Mouse (Mus musculus): ENCODE data around the gene Fyn. TPM values are rescaled to one million over a fixed set of nuclear protein-coding genes. Genes with fewer than 3 reads are reported as not detected.

Gene Fyn
- total RNA-seq, 2 experiments from 2014 or later: 53.4 to 54.3 TPM

GRCm38 (mm10) chr10:39503331-39503730, 134.7 kb downstream of the Fyn start:
- DNase-seq (ENCODE audit: low spot score in 2 of 2): no peak

- peak in 1 of 2 experiments; percentile 57 for DNase-seq (ENCODE audit: low spot score in 2 of 2)
Observed at GRCm38 (mm10) chr10:39505007-39505406, 136.4 kb downstream of the Fyn start.

GRCm38 (mm10) chr10:39505621-39506020, 137.0 kb downstream of the Fyn start:
- no peak for DNase-seq (ENCODE audit: low spot score in 2 of 2)

- DNase-seq (ENCODE audit: low spot score in 2 of 2): no peak
Observed at GRCm38 (mm10) chr10:39506353-39506752, 137.7 kb downstream of the Fyn start.

- DNase-seq (ENCODE audit: low spot score in 2 of 2): no peak
Observed at GRCm38 (mm10) chr10:39506831-39507230, 138.2 kb downstream of the Fyn start.

- no peak for DNase-seq (ENCODE audit: low spot score in 2 of 2)
Observed at GRCm38 (mm10) chr10:39508801-39509200, 140.1 kb downstream of the Fyn start.

- no peak for DNase-seq (ENCODE audit: low spot score in 2 of 2)
Observed at GRCm38 (mm10) chr10:39509937-39510336, 141.3 kb downstream of the Fyn start.

GRCm38 (mm10) chr10:39512631-39513314, 144.1 kb downstream of the Fyn start:
- DNase-seq (ENCODE audit: low spot score in 2 of 2): no peak

- no peak for DNase-seq (ENCODE audit: low spot score in 2 of 2)
Observed at GRCm38 (mm10) chr10:39514916-39515315, 146.3 kb downstream of the Fyn start.

- DNase-seq (ENCODE audit: low spot score in 2 of 2): no peak
Observed at GRCm38 (mm10) chr10:39516541-39517133, 148.0 kb downstream of the Fyn start.

- no peak for DNase-seq (ENCODE audit: low spot score in 2 of 2)
Observed at GRCm38 (mm10) chr10:39517375-39517774, 148.7 kb downstream of the Fyn start.

- no peak for DNase-seq (ENCODE audit: low spot score in 2 of 2)
Observed at GRCm38 (mm10) chr10:39518232-39518631, 149.6 kb downstream of the Fyn start.

- DNase-seq (ENCODE audit: low spot score in 2 of 2): no peak
Observed at GRCm38 (mm10) chr10:39518859-39519258, 150.2 kb downstream of the Fyn start.

- peak in 1 of 2 experiments; percentile 77 for DNase-seq (ENCODE audit: low spot score in 2 of 2)
Observed at GRCm38 (mm10) chr10:39520123-39520989, 151.7 kb downstream of the Fyn start.

- no peak for DNase-seq (ENCODE audit: low spot score in 2 of 2)
Observed at GRCm38 (mm10) chr10:39521327-39521726, 152.7 kb downstream of the Fyn start.

GRCm38 (mm10) chr10:39521861-39522391, 153.3 kb downstream of the Fyn start:
- DNase-seq (ENCODE audit: low spot score in 2 of 2): no peak

- no peak for DNase-seq (ENCODE audit: low spot score in 2 of 2)
Observed at GRCm38 (mm10) chr10:39522857-39523614, 154.4 kb downstream of the Fyn start.

- DNase-seq (ENCODE audit: low spot score in 2 of 2): no peak
Observed at GRCm38 (mm10) chr10:39524355-39524754, 155.7 kb downstream of the Fyn start.

- DNase-seq (ENCODE audit: low spot score in 2 of 2): no peak
Observed at GRCm38 (mm10) chr10:39525431-39525830, 156.8 kb downstream of the Fyn start.

- no peak for DNase-seq (ENCODE audit: low spot score in 2 of 2)
Observed at GRCm38 (mm10) chr10:39527113-39527512, 158.5 kb downstream of the Fyn start.

GRCm38 (mm10) chr10:39529179-39529578, 160.5 kb downstream of the Fyn start:
- no peak for DNase-seq (ENCODE audit: low spot score in 2 of 2)

Data from gastrocnemius, postnatal 4 days (tissue).